Comparison of ENCODE assay signal across 8 mouse cellular contexts in the genomic region with DNA sequence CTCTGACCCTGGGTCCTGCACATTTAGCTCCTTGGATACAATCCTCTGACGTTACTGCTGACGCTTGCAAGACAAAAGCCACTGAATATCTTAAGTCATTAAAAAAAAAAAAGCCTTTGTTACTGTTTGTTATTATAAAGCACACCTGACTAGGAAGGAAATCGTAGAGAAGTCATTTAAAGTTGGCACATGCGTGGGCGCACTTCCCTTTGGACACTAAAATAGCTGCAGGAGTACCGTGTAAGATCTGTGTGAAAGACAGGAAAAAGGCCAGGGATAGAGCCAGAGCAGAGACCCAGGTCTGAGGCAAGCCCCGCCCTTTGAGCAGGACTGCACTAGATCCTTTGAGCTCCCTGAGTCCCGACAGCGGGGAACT.
DNase-seq lines count a peak whose midpoint lies in the region; ATAC-seq and TF ChIP-seq lines count a peak whose summit lies in the region.
"Had no signal": no experiment of that assay in that cellular context is flagged by ENCODE, and none has a peak within 500 bp of the region (broad histone marks: within the 10 kb centered on the region; RNA-seq: fewer than 3 reads in every experiment).

No protein-coding gene starts in this region.

- TF ChIP-seq EP300 in liver, postnatal 0 days (IDR thresholded peaks at IDR 0.05; ENCODE audit: low read depth) = no peak

- TF ChIP-seq CTCF in thymus, adult 2 months (IDR thresholded peaks at IDR 0.05; ENCODE audit: borderline replicate concordance, control insufficient read depth, extremely low read depth, insufficient read depth, low read length, poor library complexity) = no peak
- no peak for TF ChIP-seq CTCF in liver, postnatal 0 days (IDR thresholded peaks at IDR 0.05; ENCODE audit: low read depth)

- H3K9me3 ChIP-seq in forebrain, embryonic 12.5 days = no peaks in the 10 kb centered on the region
- H3K9me3 ChIP-seq in hindbrain, embryonic 13.5 days = no peaks in the 10 kb centered on the region
- H3K9me3 ChIP-seq in midbrain, embryonic 13.5 days = no peaks in the 10 kb centered on the region
- H3K9me3 ChIP-seq in liver, postnatal 0 days (ENCODE audit: low read length) = no peaks in the 10 kb centered on the region
- H3K9me3 ChIP-seq: embryonic facial prominence, embryonic 12.5 days had no signal

- WGBS in forebrain, embryonic 12.5 days = 8% methylated on average over 9 of the region's 9 CpGs
- WGBS in hindbrain, embryonic 13.5 days = 14% methylated on average over 9 of the region's 9 CpGs
- 4% methylated on average over 9 of the region's 9 CpGs for WGBS in midbrain, embryonic 13.5 days
- 75% methylated on average over 9 of the region's 9 CpGs for WGBS in thymus, adult 2 months
- WGBS in liver, postnatal 0 days (ENCODE audit: insufficient replicate concordance) = 71% methylated on average over 9 of the region's 9 CpGs

- peak overlapping the region; percentile 69 for H3K27ac ChIP-seq in forebrain, embryonic 12.5 days
- peak overlapping the region; percentile 78 for H3K27ac ChIP-seq in hindbrain, embryonic 13.5 days
- H3K27ac ChIP-seq in midbrain, embryonic 13.5 days = peak overlapping the region; percentile 54
- no peak overlapping the region for H3K27ac ChIP-seq in thymus, adult 2 months (ENCODE audit: control insufficient read depth, insufficient read depth, low read length)
- no peak overlapping the region for H3K27ac ChIP-seq in liver, postnatal 0 days (ENCODE audit: low read depth)
- H3K27ac ChIP-seq: embryonic facial prominence, embryonic 12.5 days had no signal

- no peak overlapping the region for H3K4me3 ChIP-seq in forebrain, embryonic 12.5 days (replicated peaks)
- no peak overlapping the region for H3K4me3 ChIP-seq in hindbrain, embryonic 13.5 days
- no peak overlapping the region for H3K4me3 ChIP-seq in midbrain, embryonic 13.5 days (replicated peaks)
- no peak overlapping the region for H3K4me3 ChIP-seq in thymus, adult 2 months (ENCODE audit: control insufficient read depth, insufficient read depth, low read length)
- H3K4me3 ChIP-seq in liver, postnatal 0 days (ENCODE audit: low read depth, low read length) = no peak overlapping the region
- H3K4me3 ChIP-seq: embryonic facial prominence, embryonic 12.5 days had no signal

- no peak overlapping the region for H3K9ac ChIP-seq in forebrain, embryonic 12.5 days
- H3K9ac ChIP-seq in hindbrain, embryonic 13.5 days = no peak overlapping the region
- peak overlapping the region; percentile 37; the same call in 1 of the 2 replicates for H3K9ac ChIP-seq in midbrain, embryonic 13.5 days (replicated peaks)
- H3K9ac ChIP-seq in liver, postnatal 0 days (replicated peaks) = no peak overlapping the region
- H3K9ac ChIP-seq: embryonic facial prominence, embryonic 12.5 days had no signal

- no peaks in the 10 kb centered on the region for H3K36me3 ChIP-seq in forebrain, embryonic 12.5 days (replicated peaks)
- peaks cover 6% of the 10 kb centered on the region; the same call in 1 of the 2 replicates for H3K36me3 ChIP-seq in hindbrain, embryonic 13.5 days
- H3K36me3 ChIP-seq in midbrain, embryonic 13.5 days = peaks cover 4% of the 10 kb centered on the region
- no peaks in the 10 kb centered on the region; the same call in 1 of the 2 replicates for H3K36me3 ChIP-seq in thymus, adult 2 months (ENCODE audit: control insufficient read depth, insufficient read depth, low read length)
- peaks cover 28% of the 10 kb centered on the region for H3K36me3 ChIP-seq in liver, postnatal 0 days (replicated peaks; ENCODE audit: insufficient read depth, low read length)

- H3K4me2 ChIP-seq in forebrain, embryonic 12.5 days = no peak overlapping the region
- H3K4me2 ChIP-seq in hindbrain, embryonic 13.5 days = no peak overlapping the region
- peak overlapping the region; percentile 9 for H3K4me2 ChIP-seq in midbrain, embryonic 13.5 days (replicated peaks)
- H3K4me2 ChIP-seq in liver, postnatal 0 days (ENCODE audit: low read depth, low read length) = no peak overlapping the region
- H3K4me2 ChIP-seq: embryonic facial prominence, embryonic 12.5 days had no signal

- H3K4me1 ChIP-seq in forebrain, embryonic 12.5 days = peaks cover 28% of the 10 kb centered on the region
- peaks cover 31% of the 10 kb centered on the region for H3K4me1 ChIP-seq in hindbrain, embryonic 13.5 days (replicated peaks)
- H3K4me1 ChIP-seq in midbrain, embryonic 13.5 days (replicated peaks) = peaks cover 34% of the 10 kb centered on the region
- H3K4me1 ChIP-seq in thymus, adult 2 months (replicated peaks; ENCODE audit: control insufficient read depth, insufficient read depth, low read length) = no peaks in the 10 kb centered on the region
- H3K4me1 ChIP-seq in liver, postnatal 0 days (ENCODE audit: insufficient read depth) = no peaks in the 10 kb centered on the region
- H3K4me1 ChIP-seq: embryonic facial prominence, embryonic 12.5 days had no signal

- peaks cover 22% of the 10 kb centered on the region for H3K27me3 ChIP-seq in forebrain, embryonic 12.5 days
- H3K27me3 ChIP-seq in hindbrain, embryonic 13.5 days = no peaks in the 10 kb centered on the region
- H3K27me3 ChIP-seq in midbrain, embryonic 13.5 days = peaks cover 38% of the 10 kb centered on the region
- H3K27me3 ChIP-seq in thymus, adult 2 months (ENCODE audit: control insufficient read depth, insufficient read depth, low read length) = no peaks in the 10 kb centered on the region
- no peaks in the 10 kb centered on the region for H3K27me3 ChIP-seq in liver, postnatal 0 days (ENCODE audit: insufficient read depth, low read length)
- H3K27me3 ChIP-seq: embryonic facial prominence, embryonic 12.5 days had no signal

- ATAC-seq in forebrain, embryonic 12.5 days (ENCODE audit: low FRiP score) = peak; percentile 42; the same call in 1 of the 2 replicates
- 0 out of 2 replicates have a peak, but pooled peaks have one; percentile 57 for ATAC-seq in hindbrain, embryonic 13.5 days (ENCODE audit: low FRiP score)
- peak; percentile 80 for ATAC-seq in midbrain, embryonic 13.5 days
- ATAC-seq in liver, postnatal 0 days = no peak

- no peak for TF ChIP-seq POLR2A in thymus, adult 2 months (IDR thresholded peaks at IDR 0.05; ENCODE audit: control insufficient read depth, extremely low read depth, insufficient read depth, low read length, poor library complexity)

- DNase-seq in embryo, embryonic 10 days (ENCODE audit: low spot score) = peak; percentile 66
- DNase-seq in thymus, adult 2 months = no peak
- DNase-seq in liver, postnatal 0 days = no peak
- DNase-seq in thymus, postnatal 36 days = no peak

Comparison
In these comparisons a context has a peak if more than half of its experiments do, and no peak if none do; other contexts are left out.
1. H3K27ac ChIP-seq: peak in forebrain, embryonic 12.5 days (single experiment), hindbrain, embryonic 13.5 days (single experiment) and midbrain, embryonic 13.5 days (single experiment); none in thymus, adult 2 months (single experiment) and liver, postnatal 0 days (single experiment).